Mouse (Mus musculus) Patski (cell line): ENCODE measurements around the gene Lrch4. TPM values are rescaled to one million over a fixed set of nuclear protein-coding genes. Genes with fewer than 3 reads are reported as not detected.
A peak's percentile ranks its signal among the peaks of the same experiment; 100 is the strongest.
"Not testable (repeated sequence)": the region's sequence is repeated elsewhere in the genome, so short reads cannot be mapped to it uniquely, and the experiment has no call there.

Experiments used
- ATAC-seq: fragments of 100-300 bp; one replicate; pipeline ENCODE4 v1.8.0; 2021
- CTCF ChIA-PET: fragments of 350-600 bp; sonication (Branson Sonifier 250); formaldehyde crosslinking; loops from one replicate; lab custom pipeline; 2022; ENCODE audit warnings: inconsistent platforms; lab: Charles Lee
- POLR2A ChIA-PET: fragments of 350-600 bp; sonication (Branson Sonifier 250); formaldehyde crosslinking; loops from one replicate; lab custom pipeline; 2022; ENCODE audit warnings: antibody characterized with exemption, inconsistent platforms; lab: Charles Lee
- DNase-seq: peaks from one replicate; pipeline ENCODE4 v3.0.0-alpha.2; 2011; ENCODE audit warnings: low read depth, low spot score
- H3K27me3 ChIP-seq: fragments of 371-371 bp; one replicate; pipeline ENCODE4 v1.5.1; 2021
- CTCF ChIP-seq: fragments of 100-300 bp; IDR thresholded peaks from one replicate; pipeline ENCODE4 v1.5.1; 2021
- in situ Hi-C: fragments of 300-500 bp; cut with MboI; formaldehyde crosslinking; loops from 3 replicates; pipeline ENCODE4 v1.11.1; 2018; ENCODE audit warnings: low pct_unique_long_range_greater_than_20kb, mixed read lengths
- polyA plus RNA-seq: library from polyadenylated mRNA; unstranded; gene quantifications from one replicate; pipeline ENCODE4 v1.2.3, GENCODE M21; 2021

The Lrch4 gene
- polyA plus RNA-seq, 1 experiment from 2014 or later = 31.0 TPM

DNA sequence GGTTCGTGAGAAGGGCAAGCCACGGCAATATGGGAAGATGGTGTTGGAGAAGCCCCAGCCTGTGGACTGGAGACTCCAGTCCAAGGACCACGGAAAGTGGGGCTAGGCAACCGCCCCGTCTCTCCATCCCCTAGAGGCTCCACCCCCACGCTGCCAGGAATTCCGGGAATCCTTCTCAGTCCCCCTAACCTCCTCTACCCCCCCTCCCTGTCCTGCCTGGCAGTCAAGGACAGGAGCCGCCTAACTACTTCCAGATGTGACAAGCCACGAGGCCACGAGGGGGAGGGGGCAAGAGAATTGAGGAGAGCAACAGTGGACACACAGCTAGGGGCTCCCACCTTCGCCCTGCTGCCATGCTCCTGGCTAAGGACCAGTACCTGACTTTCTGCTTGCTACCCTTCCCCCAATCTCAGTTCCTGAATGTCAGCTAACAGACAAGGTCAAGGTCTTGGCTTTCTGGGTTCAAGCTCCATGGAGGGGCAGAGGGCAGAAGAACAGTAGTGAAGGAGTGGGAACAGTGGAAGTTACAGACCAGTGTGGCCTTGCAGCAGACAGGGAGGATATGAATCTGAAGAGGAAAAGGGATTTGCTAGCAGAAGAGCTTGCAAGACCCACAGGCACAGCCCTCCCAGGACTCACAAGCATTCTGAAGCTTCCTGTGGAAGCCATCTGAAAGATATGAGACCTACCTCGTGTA, 18.2 kb upstream of the Lrch4 start:
- ATAC-seq (peak; percentile 12), DNase-seq (no peak)
- TF ChIP-seq CTCF = no peak
- POLR2A ChIA-PET = interaction anchor here (0.8 to 4.1 kb wide), 5 partner anchors 9 to 84 kb away, joined by 3 to 31 read pairs (median 5); partner anchors contain the start of genes Fbxo24, Gm20605 and Lrch4
- CTCF ChIA-PET = interaction anchor here (0.7 to 1.5 kb wide), 3 partner anchors 9 to 104 kb away, joined by 3 to 4 read pairs (median 3); no protein-coding TSS in a partner anchor
- in situ Hi-C loops = no loop called here
- no peaks in the 10 kb centered on the region for H3K27me3 ChIP-seq

DNA sequence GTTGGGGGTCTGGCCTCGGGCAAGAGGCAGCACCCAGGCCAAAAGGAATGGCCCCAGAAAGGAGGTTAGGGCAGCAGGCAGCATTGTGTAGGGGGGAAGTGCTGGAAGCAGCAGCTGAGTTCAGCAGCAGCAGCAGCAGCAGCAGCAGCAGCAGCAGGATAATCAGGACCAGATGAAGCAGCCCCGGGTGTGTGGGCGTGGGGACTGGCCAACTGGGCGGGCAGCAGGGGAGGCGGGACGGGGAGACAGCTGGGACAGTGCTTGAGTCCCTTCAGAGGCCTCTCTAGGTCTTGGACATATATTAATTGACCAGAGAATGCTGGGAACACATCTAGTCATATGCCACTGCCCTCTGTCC, 17.7 kb upstream of the Lrch4 start:
- ChIA-PET POLR2A (interaction anchor here (0.8 to 4.1 kb wide), 5 partner anchors 10 to 85 kb away, joined by 3 to 31 read pairs (median 5); partner anchors contain the start of genes Fbxo24, Gm20605 and Lrch4), CTCF (interaction anchor here (1.1 to 1.5 kb wide), 2 partner anchors 9 to 37 kb away, joined by 3 to 4 read pairs; no protein-coding TSS in a partner anchor)
- no peak for TF ChIP-seq CTCF
- H3K27me3 ChIP-seq = no peaks in the 10 kb centered on the region
- DNase-seq = no peak
- ATAC-seq = no peak
- in situ Hi-C loops = no loop called here

DNA sequence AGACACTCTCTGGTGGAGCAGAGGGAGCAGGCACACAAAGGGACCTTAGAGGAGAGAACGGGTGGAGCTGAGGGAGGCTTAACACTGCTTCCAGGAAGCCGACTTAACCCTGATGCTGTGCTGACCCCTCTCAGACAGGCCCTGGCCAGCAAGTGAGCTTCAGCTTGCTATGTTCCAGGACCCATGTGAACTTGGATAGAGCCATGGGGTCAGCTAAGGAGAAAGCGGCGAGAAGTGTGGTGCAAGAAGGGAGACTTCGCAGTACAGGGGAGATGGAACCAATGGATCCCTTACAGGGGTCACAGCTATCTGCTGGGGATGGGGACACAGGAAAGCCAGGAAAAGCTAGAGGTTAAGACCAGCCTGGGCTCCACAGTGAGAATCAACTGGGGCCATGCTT, 15.8 kb upstream of the Lrch4 start:
- no peak for TF ChIP-seq CTCF
- ChIA-PET POLR2A (interaction anchor here (1.6 to 4.1 kb wide), 2 partner anchors 14 to 17 kb away, joined by 3 to 31 read pairs; partner anchors contain the start of genes Fbxo24, Gm20605 and Lrch4), CTCF (interaction anchor here (0.9 to 2.6 kb wide), 5 partner anchors 12 to 147 kb away, joined by 3 to 11 read pairs (median 4); partner anchors contain the start of genes Fbxo24 and Lrch4)
- in situ Hi-C loops = no loop called here
- ATAC-seq = no peak
- H3K27me3 ChIP-seq = no peaks in the 10 kb centered on the region
- no peak for DNase-seq

DNA sequence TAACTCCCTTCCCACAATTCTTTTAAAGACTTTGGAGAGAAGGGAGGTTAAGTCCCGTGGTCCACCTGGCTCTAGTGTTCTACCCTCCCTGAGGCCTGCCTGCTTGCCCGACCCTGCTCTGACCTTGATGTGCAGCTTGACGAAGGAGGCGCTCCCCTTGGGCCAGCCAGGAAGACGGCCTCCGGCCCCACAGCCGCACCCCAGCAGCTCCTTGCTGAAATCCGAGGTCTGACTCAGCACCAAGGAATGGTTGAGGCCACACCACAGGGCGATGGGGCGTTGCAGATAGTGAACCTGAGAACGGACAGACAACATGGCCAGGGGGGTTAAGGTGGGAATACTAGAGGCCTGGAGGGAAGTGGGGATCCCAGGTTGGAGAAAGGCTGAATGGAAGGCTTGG, 15.4 kb upstream of the Lrch4 start, which contains the start of gene Pcolce:
Pcolce (minus strand) TSS at position 235 of the 400 bp plus-strand sequence.
- POLR2A ChIA-PET = interaction anchor here (0.6 to 4.1 kb wide), 5 partner anchors 8 to 62 kb away, joined by 3 to 31 read pairs (median 4); partner anchors contain the start of genes Fbxo24, Gm20605 and Lrch4
- no peak for TF ChIP-seq CTCF
- peak; percentile 86 for ATAC-seq
- CTCF ChIA-PET = interaction anchor here (0.9 to 2.6 kb wide), 5 partner anchors 11 to 146 kb away, joined by 3 to 11 read pairs (median 4); partner anchors contain the start of genes Fbxo24 and Lrch4
- no peaks in the 10 kb centered on the region for H3K27me3 ChIP-seq
- peak; percentile 78 for DNase-seq
- in situ Hi-C loops = no loop called here

DNA sequence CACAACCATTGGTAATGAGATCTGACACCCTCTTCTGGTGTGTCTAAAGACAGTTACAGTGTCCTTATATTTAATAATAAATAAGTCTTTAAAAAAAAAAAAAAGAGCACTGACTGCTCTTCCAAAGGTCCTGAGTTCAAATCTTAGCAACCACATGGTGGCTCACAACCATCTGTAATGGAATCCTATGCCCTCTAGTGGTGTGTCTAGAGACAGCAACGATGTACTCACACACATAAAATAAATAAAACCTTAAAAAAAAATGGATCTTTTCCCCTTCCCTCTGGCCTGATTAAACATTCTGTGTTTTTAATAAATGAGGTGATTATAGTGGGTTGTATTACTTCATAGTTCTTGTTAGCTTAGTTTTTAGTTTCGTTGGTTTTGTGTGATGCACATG, 14.0 kb upstream of the Lrch4 start:
- ATAC-seq, POLR2A ChIA-PET, H3K27me3 ChIP-seq, DNase-seq, in situ Hi-C loops: not testable (repeated sequence)
- CTCF ChIA-PET = interaction anchor here (1.1 to 2.6 kb wide), 2 partner anchors 11 to 13 kb away, joined by 3 to 11 read pairs; partner anchors contain the start of genes Fbxo24 and Lrch4

DNA sequence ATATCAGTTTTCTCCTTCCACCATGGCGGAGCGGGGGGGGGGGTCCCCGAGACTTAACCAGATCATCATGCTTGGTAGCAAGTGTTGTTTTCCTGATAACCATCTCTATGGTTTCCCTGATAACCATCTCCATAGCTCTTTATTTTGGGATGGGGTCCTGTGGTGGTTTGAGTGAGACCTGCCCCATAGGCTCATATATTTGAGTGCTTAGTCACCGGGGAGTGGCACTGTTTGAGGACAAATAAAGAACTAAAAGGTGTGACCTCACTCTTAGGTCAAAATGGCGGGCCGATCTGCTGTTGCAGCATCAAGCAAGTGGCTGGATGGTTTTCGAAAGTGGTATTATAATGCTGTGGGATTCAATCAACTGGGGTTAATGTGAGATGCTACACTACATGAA, 13.6 kb upstream of the Lrch4 start:
- DNase-seq = no peak
- no peak for ATAC-seq
- POLR2A ChIA-PET = no interaction called here
- in situ Hi-C loops = no loop called here
- CTCF ChIA-PET = interaction anchor here (1.1 to 2.6 kb wide), 2 partner anchors 10 to 12 kb away, joined by 3 to 11 read pairs; partner anchors contain the start of genes Fbxo24 and Lrch4
- no peaks in the 10 kb centered on the region for H3K27me3 ChIP-seq
- no peak for TF ChIP-seq CTCF

DNA sequence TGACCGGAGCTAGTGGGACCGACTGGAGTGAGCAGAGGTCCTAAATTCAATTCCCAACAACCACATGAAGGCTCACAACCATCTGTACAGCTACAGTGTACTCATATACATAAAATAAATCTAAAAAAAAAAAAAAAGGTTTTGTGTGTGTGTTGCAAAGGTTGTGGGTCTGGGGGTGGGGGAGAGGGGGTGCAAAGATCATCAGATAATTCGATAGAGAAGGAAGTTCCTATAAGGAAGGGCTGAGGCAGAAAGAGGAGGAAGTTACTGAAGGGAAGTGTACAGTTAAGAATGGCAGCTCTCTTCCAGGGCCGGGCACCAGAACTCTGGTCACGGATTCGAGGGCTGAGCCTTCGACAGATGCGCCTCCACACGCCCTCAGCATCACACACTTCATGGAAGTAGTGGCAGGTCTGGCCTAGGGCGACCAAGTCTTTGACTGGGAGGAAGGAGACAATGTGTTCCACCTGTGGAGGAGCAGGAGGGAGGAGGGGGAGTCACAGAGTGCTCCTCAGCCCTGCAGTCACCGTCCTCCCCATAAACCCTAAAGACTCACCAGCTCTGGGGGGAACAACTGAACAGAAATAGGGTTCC, 4.9 kb upstream of the Lrch4 start:
- in situ Hi-C loops = no loop called here
- H3K27me3 ChIP-seq = no peaks in the 10 kb centered on the region
- ATAC-seq = no peak
- ChIA-PET CTCF (interaction anchor here (1.4 to 1.5 kb wide), 2 partner anchors 10 to 12 kb away, joined by 3 to 4 read pairs; partner anchors contain the start of gene Pcolce), POLR2A (interaction anchor here (1.0 kb wide), 1 partner anchor 27 kb away, joined by 4 read pairs; no protein-coding TSS in a partner anchor)
- no peak for DNase-seq
- TF ChIP-seq CTCF = no peak

DNA sequence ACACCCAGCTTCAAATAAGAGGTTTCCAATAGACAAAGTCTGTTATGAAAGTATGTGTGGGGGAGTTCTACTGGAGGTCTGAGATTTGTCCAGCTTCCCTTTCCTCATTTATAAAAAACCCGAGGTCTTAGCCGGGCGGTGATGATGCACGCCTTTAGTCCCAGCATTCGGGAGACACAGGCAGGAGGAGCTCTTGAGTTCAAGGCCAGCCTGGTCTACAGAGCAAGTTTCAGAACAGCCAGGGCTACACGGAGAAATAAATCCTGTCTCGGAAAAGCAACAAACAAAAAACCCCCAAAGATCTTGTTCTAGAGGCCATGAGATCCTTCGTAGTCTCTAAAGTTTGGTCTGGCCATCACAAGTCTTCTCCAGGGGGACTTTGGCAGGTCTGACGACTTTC, 930 bp upstream of the Lrch4 start:
- ATAC-seq = no peak
- DNase-seq = no peak
- POLR2A ChIA-PET = interaction anchor here (0.6 to 5.5 kb wide), 4 partner anchors 10 to 117 kb away, joined by 3 to 31 read pairs (median 4); partner anchors contain the start of genes Pcolce and Tsc22d4
- CTCF ChIA-PET = interaction anchor here (1.2 to 4.3 kb wide), 4 partner anchors 9 to 29 kb away, joined by 4 to 17 read pairs (median 8); partner anchors contain the start of gene Pcolce
- in situ Hi-C loops = no loop called here
- no peaks in the 10 kb centered on the region for H3K27me3 ChIP-seq
- TF ChIP-seq CTCF = no peak

DNA sequence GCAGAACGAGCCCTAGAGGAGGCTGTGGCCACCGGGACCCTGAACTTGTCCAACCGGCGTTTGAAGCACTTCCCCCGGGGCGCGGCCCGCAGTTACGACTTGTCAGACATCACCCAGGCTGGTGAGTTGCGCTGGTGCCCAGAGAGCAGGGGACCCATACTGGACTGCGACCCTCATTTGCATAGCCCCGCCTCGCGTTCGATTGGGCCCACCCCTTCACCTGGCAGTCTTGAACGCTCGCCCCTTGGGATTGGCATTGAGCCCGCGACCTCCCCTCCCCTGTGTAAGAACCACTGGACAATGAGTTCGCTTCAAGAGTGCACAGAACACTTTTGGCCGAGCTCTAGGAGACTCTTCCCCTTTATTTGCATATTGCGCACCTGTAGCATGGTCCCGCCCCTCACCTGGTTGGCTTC, 393 bp downstream of the Lrch4 start:
- no peak for DNase-seq
- no peaks in the 10 kb centered on the region for H3K27me3 ChIP-seq
- in situ Hi-C loops = no loop called here
- ATAC-seq = peak; percentile 4
- CTCF ChIA-PET = interaction anchor here (1.4 to 4.3 kb wide), 2 partner anchors 9 to 23 kb away, joined by 3 to 17 read pairs; no protein-coding TSS in a partner anchor
- POLR2A ChIA-PET = interaction anchor here (0.6 to 5.5 kb wide), 3 partner anchors 17 to 1832 kb away, joined by 3 to 31 read pairs (median 4); partner anchors contain the start of gene Pcolce
- TF ChIP-seq CTCF = no peak
